Mouse (Mus musculus) limb, embryonic 13.5 days (tissue): ENCODE measurements at regions not wholly inside any gene's neighbourhood (a gene's known extent, or its start where the extent isn't known, plus 50 kb on each side); places are given as distances from the start of the nearest gene placed in this dataset.

Experiments used
- ATAC-seq: fragments of 200-750 bp; cut with Nextera tagmentation; 2 replicates; pipeline ENCODE4 v1.8.0; 2017; ENCODE audit warnings: low read depth, moderate number of reproducible peaks, moderate TSS enrichment; ENCODE audit not compliant: low FRiP score
- H3K27ac ChIP-seq: fragments of 300-500 bp; sonication (generic); 2 replicates; pipeline ENCODE4 v1.5.1; 2015; ENCODE audit warnings: inconsistent platforms, mild to moderate bottlenecking, moderate library complexity
- H3K27me3 ChIP-seq: fragments of 300-500 bp; sonication (generic); 2 replicates; pipeline ENCODE4 v1.6.1; 2015; ENCODE audit warnings: mild to moderate bottlenecking, inconsistent platforms
- H3K36me3 ChIP-seq: fragments of 300-500 bp; sonication (generic); 2 replicates; pipeline ENCODE4 v1.6.1; 2015; ENCODE audit warnings: inconsistent platforms, mild to moderate bottlenecking, moderate library complexity
- H3K4me1 ChIP-seq: fragments of 300-500 bp; sonication (generic); 2 replicates; pipeline ENCODE4 v1.6.1; 2015; ENCODE audit warnings: inconsistent platforms
- H3K4me2 ChIP-seq: fragments of 300-500 bp; sonication (generic); replicated peaks from 2 replicates; pipeline ENCODE4 v1.6.1; 2015; ENCODE audit warnings: inconsistent platforms, mild to moderate bottlenecking, moderate library complexity
- H3K4me3 ChIP-seq: fragments of 300-500 bp; sonication (generic); 2 replicates; pipeline ENCODE4 v1.5.1; 2015; ENCODE audit warnings: moderate library complexity, mild to moderate bottlenecking, inconsistent platforms
- H3K9ac ChIP-seq: fragments of 300-500 bp; sonication (generic); 2 replicates; pipeline ENCODE4 v1.6.1; 2015; ENCODE audit warnings: mild to moderate bottlenecking, inconsistent platforms
- H3K9me3 ChIP-seq: fragments of 300-500 bp; sonication (generic); 2 replicates; pipeline ENCODE4 v1.6.1; 2016; ENCODE audit warnings: inconsistent platforms
- WGBS: fragments of 180-500 bp; shearing (Covaris S2); methylation state at CpG from one replicate; pipeline ENCODE4 v1.1.7; 2015; 5-methylcytosine and 5-hydroxymethylcytosine counted together

GRCm38 (mm10) chr14:120722546-120723112 is 188.4 kb upstream of the Ipo5 start:
- Histone ChIP-seq H3K9me3 (no peaks in the 10 kb centered on the region), H3K27ac (no peak overlapping the region), H3K4me3 (no peak overlapping the region), H3K4me1 (0 out of 2 replicates have a peak, but pooled peaks cover 11% of the 10 kb centered on the region), H3K27me3 (no peaks in the 10 kb centered on the region), H3K4me2 (no peak overlapping the region), H3K36me3 (no peaks in the 10 kb centered on the region), H3K9ac (no peak overlapping the region)
- ATAC-seq: no peak
- 62% methylated on average over 6 of the region's 6 CpGs for WGBS

- Histone ChIP-seq H3K27me3 (no peaks in the 10 kb centered on the region), H3K36me3 (no peaks in the 10 kb centered on the region), H3K9ac (no peak overlapping the region), H3K9me3 (no peaks in the 10 kb centered on the region), H3K4me2 (no peak overlapping the region), H3K27ac (no peak overlapping the region), H3K4me1 (peaks cover 7% of the 10 kb centered on the region), H3K4me3 (no peak overlapping the region)
- 87% methylated on average over 10 of the region's 10 CpGs for WGBS
- no peak for ATAC-seq
These were observed 182.9 kb upstream of the Ipo5 start for GRCm38 (mm10) chr14:120728107-120728506.

GRCm38 (mm10) chr14:120730226-120730625 is 180.8 kb upstream of the Ipo5 start:
- H3K4me2 ChIP-seq: no peak overlapping the region
- no peak; the same call in 1 of the 2 replicates for ATAC-seq
- H3K27ac ChIP-seq: no peak overlapping the region
- WGBS: 27% methylated on average over 3 of the region's 3 CpGs
- no peaks in the 10 kb centered on the region for H3K27me3 ChIP-seq
- H3K4me1 ChIP-seq: peaks cover 7% of the 10 kb centered on the region
- H3K36me3 ChIP-seq: no peaks in the 10 kb centered on the region
- no peak overlapping the region for H3K4me3 ChIP-seq
- H3K9me3 ChIP-seq: no peaks in the 10 kb centered on the region
- no peak overlapping the region for H3K9ac ChIP-seq

- H3K27ac ChIP-seq: no peak overlapping the region
- H3K27me3 ChIP-seq: no peaks in the 10 kb centered on the region
- H3K9me3 ChIP-seq: no peaks in the 10 kb centered on the region
- no peak for ATAC-seq
- H3K4me2 ChIP-seq: no peak overlapping the region
- 68% methylated on average over 7 of the region's 7 CpGs for WGBS
- H3K4me1 ChIP-seq: peaks cover 7% of the 10 kb centered on the region
- H3K4me3 ChIP-seq: no peak overlapping the region
- no peak overlapping the region for H3K9ac ChIP-seq
- no peaks in the 10 kb centered on the region for H3K36me3 ChIP-seq
These were observed 179.2 kb upstream of the Ipo5 start for GRCm38 (mm10) chr14:120731679-120732281.

GRCm38 (mm10) chr14:120732400-120733138 is 178.5 kb upstream of the Ipo5 start:
- no peak overlapping the region for H3K4me3 ChIP-seq
- H3K9me3 ChIP-seq: no peaks in the 10 kb centered on the region
- H3K4me1 ChIP-seq: peaks cover 7% of the 10 kb centered on the region
- WGBS: 86% methylated on average over 15 of the region's 15 CpGs
- no peak for ATAC-seq
- no peaks in the 10 kb centered on the region for H3K27me3 ChIP-seq
- H3K36me3 ChIP-seq: no peaks in the 10 kb centered on the region
- no peak overlapping the region for H3K4me2 ChIP-seq
- no peak overlapping the region for H3K9ac ChIP-seq
- H3K27ac ChIP-seq: no peak overlapping the region

- Histone ChIP-seq H3K27me3 (no peaks in the 10 kb centered on the region), H3K27ac (no peak overlapping the region), H3K4me3 (no peak overlapping the region), H3K4me2 (no peak overlapping the region), H3K4me1 (no peaks in the 10 kb centered on the region), H3K9ac (no peak overlapping the region), H3K36me3 (no peaks in the 10 kb centered on the region), H3K9me3 (0 out of 2 replicates have a peak, but pooled peaks cover 4% of the 10 kb centered on the region)
- WGBS: 83% methylated on average over 5 of the region's 5 CpGs
- no peak for ATAC-seq
These were observed 169.5 kb upstream of the Ipo5 start for GRCm38 (mm10) chr14:120741492-120742054.

- H3K36me3 ChIP-seq: no peaks in the 10 kb centered on the region
- 82% methylated on average over 1 of the region's 1 CpGs for whole genome bisulfite sequencing
- ATAC-seq: no peak
- H3K4me2 ChIP-seq: no peak overlapping the region
- H3K27me3 ChIP-seq: no peaks in the 10 kb centered on the region
- H3K4me3 ChIP-seq: no peak overlapping the region
- no peak overlapping the region for H3K27ac ChIP-seq
- no peak overlapping the region for H3K9ac ChIP-seq
- no peaks in the 10 kb centered on the region for H3K9me3 ChIP-seq
- H3K4me1 ChIP-seq: no peaks in the 10 kb centered on the region
These were observed 157.0 kb upstream of the Ipo5 start for GRCm38 (mm10) chr14:120754011-120754410.

- H3K4me1 ChIP-seq: no peaks in the 10 kb centered on the region
- no peak overlapping the region for H3K4me2 ChIP-seq
- H3K9me3 ChIP-seq: no peaks in the 10 kb centered on the region
- H3K27ac ChIP-seq: no peak overlapping the region
- no peak overlapping the region for H3K4me3 ChIP-seq
- no peaks in the 10 kb centered on the region for H3K27me3 ChIP-seq
- 80% methylated on average over 10 of the region's 10 CpGs for WGBS
- no peak for ATAC-seq
- H3K36me3 ChIP-seq: no peaks in the 10 kb centered on the region
- no peak overlapping the region for H3K9ac ChIP-seq
These were observed 155.6 kb upstream of the Ipo5 start for GRCm38 (mm10) chr14:120755389-120755788.

- Histone ChIP-seq H3K36me3 (no peaks in the 10 kb centered on the region), H3K27ac (no peak overlapping the region), H3K9ac (no peak overlapping the region), H3K27me3 (no peaks in the 10 kb centered on the region), H3K4me2 (no peak overlapping the region), H3K4me3 (no peak overlapping the region), H3K9me3 (no peaks in the 10 kb centered on the region), H3K4me1 (no peaks in the 10 kb centered on the region)
- no peak for ATAC-seq
- 86% methylated on average over 14 of the region's 14 CpGs for WGBS
These were observed 152.7 kb upstream of the Ipo5 start for GRCm38 (mm10) chr14:120758200-120758830.

GRCm38 (mm10) chr14:120762168-120762567 is 148.9 kb upstream of the Ipo5 start:
- Histone ChIP-seq H3K9ac (no peak overlapping the region), H3K36me3 (no peaks in the 10 kb centered on the region), H3K4me3 (no peak overlapping the region), H3K4me1 (no peaks in the 10 kb centered on the region), H3K4me2 (no peak overlapping the region), H3K27ac (no peak overlapping the region), H3K27me3 (no peaks in the 10 kb centered on the region), H3K9me3 (no peaks in the 10 kb centered on the region)
- WGBS: 80% methylated on average over 7 of the region's 7 CpGs
- ATAC-seq: no peak

- H3K27ac ChIP-seq: no peak overlapping the region
- H3K4me2 ChIP-seq: no peak overlapping the region
- H3K4me1 ChIP-seq: no peaks in the 10 kb centered on the region
- H3K4me3 ChIP-seq: no peak overlapping the region
- 80% methylated on average over 11 of the region's 11 CpGs for WGBS
- no peak overlapping the region for H3K9ac ChIP-seq
- no peaks in the 10 kb centered on the region for H3K27me3 ChIP-seq
- no peak for ATAC-seq
- no peaks in the 10 kb centered on the region for H3K36me3 ChIP-seq
- H3K9me3 ChIP-seq: no peaks in the 10 kb centered on the region
These were observed 148.3 kb upstream of the Ipo5 start for GRCm38 (mm10) chr14:120762733-120763132.

- Histone ChIP-seq H3K27me3 (no peaks in the 10 kb centered on the region), H3K36me3 (no peaks in the 10 kb centered on the region), H3K4me3 (no peak overlapping the region), H3K27ac (no peak overlapping the region), H3K9ac (no peak overlapping the region), H3K4me2 (no peak overlapping the region), H3K4me1 (no peaks in the 10 kb centered on the region), H3K9me3 (no peaks in the 10 kb centered on the region)
- no peak for ATAC-seq
- WGBS: 71% methylated on average over 5 of the region's 5 CpGs
These were observed 147.2 kb upstream of the Ipo5 start for GRCm38 (mm10) chr14:120763796-120764195.
